Mouse (Mus musculus) heart, embryonic 14.5 days (tissue): ENCODE data around the gene Rps12-ps3. TPM values are rescaled to one million over a fixed set of nuclear protein-coding genes. Genes with fewer than 3 reads are reported as not detected.

ENCODE experiments used
- ATAC-seq: fragments of 200-750 bp; cut with Nextera tagmentation; 2 replicates; pipeline ENCODE4 v1.8.0; 2017; ENCODE audit warnings: low read depth, moderate TSS enrichment; ENCODE audit not compliant: insufficient number of reproducible peaks, insufficient read depth, low FRiP score
- H3K27ac ChIP-seq, 2 experiments: fragments of 200-500 bp in 1 of 2; fragments of 300-500 bp in 1 of 2; sonication (generic) in 1 of 2; replicated peaks in 1 of 2; 2 replicates each; pipeline ENCODE4 v1.5.1; 2012 to 2014; ENCODE audit warnings: low read depth in 2 of 2, low read length in 2 of 2, control low read depth in 1 of 2, mild to moderate bottlenecking in 1 of 2, mixed read lengths in 1 of 2; ENCODE audit not compliant: control insufficient read depth in 1 of 2, insufficient read depth in 1 of 2
- H3K27me3 ChIP-seq: fragments of 300-500 bp; sonication (generic); 2 replicates; pipeline ENCODE4 v1.6.1; 2014; ENCODE audit warnings: mild to moderate bottlenecking, low read length, control low read depth; ENCODE audit not compliant: control insufficient read depth, insufficient read depth
- H3K36me3 ChIP-seq: fragments of 300-500 bp; sonication (generic); 2 replicates; pipeline ENCODE4 v1.6.1; 2014; ENCODE audit warnings: mild to moderate bottlenecking, control low read depth, low read length, mixed read lengths; ENCODE audit not compliant: control insufficient read depth, insufficient read depth
- H3K4me1 ChIP-seq, 2 experiments: fragments of 200-500 bp in 1 of 2; fragments of 300-500 bp in 1 of 2; sonication (generic) in 1 of 2; 2 replicates each; pipeline ENCODE4 v1.6.1; 2012 to 2014; ENCODE audit warnings: low read length in 2 of 2, control low read depth in 1 of 2, mixed read lengths in 1 of 2; ENCODE audit not compliant: control insufficient read depth in 2 of 2, insufficient read depth in 2 of 2
- H3K4me2 ChIP-seq: fragments of 300-500 bp; sonication (generic); 2 replicates; pipeline ENCODE4 v1.6.1; 2014; ENCODE audit warnings: mild to moderate bottlenecking, low read length
- H3K4me3 ChIP-seq, 2 experiments: fragments of 200-500 bp in 1 of 2; fragments of 300-500 bp in 1 of 2; sonication (generic) in 1 of 2; 2 replicates each; pipeline ENCODE4 v1.5.1; 2012 to 2014; ENCODE audit warnings: low read length in 2 of 2, mild to moderate bottlenecking in 2 of 2, control low read depth in 1 of 2, low read depth in 1 of 2, moderate library complexity in 1 of 2; ENCODE audit not compliant: control insufficient read depth in 1 of 2, insufficient read depth in 1 of 2
- H3K9ac ChIP-seq: fragments of 300-500 bp; sonication (generic); 2 replicates; pipeline ENCODE4 v1.6.1; 2014; ENCODE audit warnings: mild to moderate bottlenecking, low read length
- H3K9me3 ChIP-seq: fragments of 300-500 bp; sonication (generic); 2 replicates; pipeline ENCODE4 v1.6.1; 2016; ENCODE audit warnings: low read length, control low read depth; ENCODE audit not compliant: control insufficient read depth
- whole genome bisulfite sequencing: fragments of 180-500 bp; shearing (Covaris S2); extraction: QIAGEN DNeasy Blood & Tissue Kit; methylation state at CpG from one replicate; pipeline ENCODE4 v1.1.7; 2014; 5-methylcytosine and 5-hydroxymethylcytosine counted together
- polyA plus RNA-seq: library from polyadenylated mRNA; unstranded; fragments of >200 nt; fragmentation: Nextera tagmentation; extraction: Ambion mirVana; gene quantifications from 2 replicates; pipeline ENCODE4 v1.2.1, GENCODE M21; 2014

Rps12-ps3 gene
- polyA plus RNA-seq, 1 experiment from 2014 or later = 25.4 TPM

DNA sequence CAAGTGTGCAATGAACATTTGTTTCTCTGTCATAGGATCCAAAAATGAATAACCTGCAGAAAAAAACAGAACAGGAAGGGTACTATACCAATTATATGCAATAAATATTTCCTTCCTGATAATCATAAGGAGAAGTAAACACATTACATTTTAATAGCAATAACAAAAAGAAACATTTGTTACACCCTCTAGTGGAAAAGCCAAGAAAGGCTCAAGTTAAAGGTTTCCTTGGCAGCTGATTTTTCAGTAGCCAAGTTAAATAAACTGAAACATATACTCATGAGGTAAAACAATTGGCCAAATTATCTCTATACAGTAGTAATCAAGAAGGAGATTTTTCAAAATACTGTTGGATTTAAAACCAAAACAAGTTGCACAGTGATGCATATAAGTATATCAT, 6.8 kb upstream of the Rps12-ps3 start:
- no peaks in the 10 kb centered on the region for H3K4me1 ChIP-seq
- H3K4me3 ChIP-seq = no peak overlapping the region
- no peaks in the 10 kb centered on the region for H3K9me3 ChIP-seq
- no peak overlapping the region for H3K27ac ChIP-seq
- ATAC-seq = no peak
- no peaks in the 10 kb centered on the region for H3K27me3 ChIP-seq
- no peak overlapping the region for H3K4me2 ChIP-seq
- no peak overlapping the region for H3K9ac ChIP-seq
- H3K36me3 ChIP-seq = peaks cover 6% of the 10 kb centered on the region; the same call in 1 of the 2 replicates

DNA sequence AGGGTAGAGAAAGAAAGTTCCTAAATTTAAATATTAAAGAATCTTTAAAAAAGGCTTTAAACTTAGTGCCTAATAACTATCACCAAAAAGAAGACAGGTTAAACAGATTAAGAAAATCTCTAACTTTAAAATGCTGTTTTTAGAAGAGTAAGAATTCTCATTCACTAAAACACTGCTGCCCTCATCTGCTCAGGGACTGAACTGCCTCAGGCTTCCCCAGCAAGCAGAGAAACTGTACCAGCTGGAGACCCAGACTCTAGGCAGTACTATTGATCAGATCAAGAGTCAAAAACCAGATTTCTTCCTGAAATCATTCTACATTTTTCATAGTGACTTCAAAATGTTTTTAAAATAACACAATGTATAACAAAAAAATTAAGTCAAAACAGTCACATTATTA, 5.5 kb upstream of the Rps12-ps3 start:
- Histone ChIP-seq H3K36me3 (peaks cover 6% of the 10 kb centered on the region; the same call in 1 of the 2 replicates), H3K27ac (no peak overlapping the region), H3K4me2 (no peak overlapping the region), H3K9ac (no peak overlapping the region), H3K4me3 (no peak overlapping the region), H3K4me1 (no peaks in the 10 kb centered on the region), H3K27me3 (no peaks in the 10 kb centered on the region), H3K9me3 (no peaks in the 10 kb centered on the region)
- no peak for ATAC-seq

DNA sequence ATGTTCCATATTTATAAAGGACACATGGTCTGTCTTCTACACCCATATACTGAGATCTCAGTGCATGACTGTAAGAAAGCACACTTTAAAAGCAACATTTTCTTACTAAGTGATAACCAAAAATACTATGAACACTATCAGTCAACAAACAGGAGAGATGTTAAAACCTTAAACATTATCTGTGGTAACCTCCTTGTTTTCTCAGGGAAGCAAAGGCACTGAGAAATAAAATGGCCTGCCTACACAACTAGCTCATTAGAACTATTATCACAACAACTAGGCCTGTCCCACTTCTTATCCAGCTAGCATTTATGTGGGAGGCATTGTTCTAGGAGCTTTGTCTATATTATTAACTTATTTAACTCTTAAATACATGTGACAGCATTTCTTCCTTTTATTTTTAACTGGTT, 8.7 kb downstream of the Rps12-ps3 start:
- Histone ChIP-seq H3K4me2 (no peak overlapping the region), H3K36me3 (peaks cover 7% of the 10 kb centered on the region; the same call in 1 of the 2 replicates), H3K27me3 (no peaks in the 10 kb centered on the region), H3K27ac (no peak overlapping the region), H3K4me3 (no peak overlapping the region), H3K9ac (no peak overlapping the region), H3K4me1 (peaks cover 0 to 6% of the 10 kb centered on the region in 2 experiments; a peak in 1 of 4 replicates), H3K9me3 (no peaks in the 10 kb centered on the region)
- ATAC-seq = no peak

DNA sequence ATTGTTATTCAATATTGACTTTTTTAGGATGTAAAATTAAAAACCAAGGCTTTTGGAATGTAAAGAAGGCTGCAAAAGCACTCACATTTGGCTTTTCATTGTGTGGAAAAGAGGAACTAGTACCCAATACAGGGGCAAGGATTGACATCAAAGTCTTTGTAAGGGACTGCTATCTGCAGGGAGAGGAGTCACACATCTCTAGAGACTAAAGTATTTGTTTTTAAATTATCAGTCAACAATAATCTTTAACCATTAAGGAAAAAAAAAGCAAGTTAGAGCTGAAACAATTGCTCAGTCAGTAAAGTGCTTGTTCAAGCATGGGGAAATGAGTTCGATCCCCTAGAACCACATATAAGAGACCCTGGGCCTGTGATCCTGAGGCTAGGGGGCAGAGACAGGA, 14.6 kb downstream of the Rps12-ps3 start:
- Histone ChIP-seq H3K4me3 (no peak overlapping the region), H3K36me3 (no peaks in the 10 kb centered on the region), H3K27ac (no peak overlapping the region), H3K9me3 (no peaks in the 10 kb centered on the region), H3K4me2 (no peak overlapping the region), H3K27me3 (no peaks in the 10 kb centered on the region), H3K4me1 (peaks cover 0 to 13% of the 10 kb centered on the region in 2 experiments; a peak in 2 of 4 replicates), H3K9ac (no peak overlapping the region)
- ATAC-seq = no peak
- WGBS = 100% methylated on average over 1 of the region's 1 CpGs

DNA sequence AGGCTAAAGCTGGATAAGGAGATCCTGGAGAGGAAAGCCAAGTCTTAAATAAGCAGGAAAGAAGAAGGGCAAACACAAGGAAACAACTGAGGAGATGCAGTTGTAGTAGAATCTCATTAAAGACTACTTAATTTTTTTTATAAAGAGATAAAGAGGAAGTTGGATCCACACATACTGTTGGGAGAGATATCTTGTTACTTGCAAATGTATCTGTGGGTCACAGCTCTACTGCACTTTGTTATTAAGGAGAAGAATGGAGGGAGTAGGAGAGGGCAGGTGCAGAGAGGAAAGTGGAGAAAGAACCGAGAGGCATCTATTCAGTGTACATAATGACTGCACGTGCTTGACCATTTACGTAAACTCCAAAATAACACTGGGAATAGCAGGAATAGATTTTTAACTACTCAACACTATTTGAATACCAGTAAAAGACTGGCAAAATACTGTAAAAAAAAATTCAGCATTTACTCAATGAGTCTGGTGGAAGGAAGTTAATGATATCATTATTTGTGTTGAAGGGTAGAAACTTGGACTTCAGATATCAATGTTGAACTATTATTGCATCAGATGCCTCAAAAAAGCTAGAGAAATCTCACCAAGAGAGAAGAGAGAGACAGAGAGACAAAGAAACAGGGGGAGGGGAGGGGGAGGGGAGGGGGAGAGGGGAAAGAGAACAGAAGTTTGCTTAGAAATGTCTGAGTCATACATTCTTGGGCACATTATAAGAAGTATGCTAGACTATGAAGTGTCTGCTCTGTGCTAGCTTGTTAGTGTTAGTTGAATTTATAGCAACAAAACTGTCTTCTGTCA, 16.0 kb downstream of the Rps12-ps3 start:
- Histone ChIP-seq H3K4me1 (peaks cover 0 to 23% of the 10 kb centered on the region in 2 experiments; a peak in 3 of 4 replicates), H3K4me2 (no peak overlapping the region), H3K4me3 (no peak overlapping the region), H3K9me3 (no peaks in the 10 kb centered on the region), H3K27ac (no peak overlapping the region), H3K36me3 (no peaks in the 10 kb centered on the region), H3K9ac (no peak overlapping the region), H3K27me3 (no peaks in the 10 kb centered on the region)
- ATAC-seq = no peak
- WGBS = 84% methylated on average over 3 of the region's 3 CpGs

DNA sequence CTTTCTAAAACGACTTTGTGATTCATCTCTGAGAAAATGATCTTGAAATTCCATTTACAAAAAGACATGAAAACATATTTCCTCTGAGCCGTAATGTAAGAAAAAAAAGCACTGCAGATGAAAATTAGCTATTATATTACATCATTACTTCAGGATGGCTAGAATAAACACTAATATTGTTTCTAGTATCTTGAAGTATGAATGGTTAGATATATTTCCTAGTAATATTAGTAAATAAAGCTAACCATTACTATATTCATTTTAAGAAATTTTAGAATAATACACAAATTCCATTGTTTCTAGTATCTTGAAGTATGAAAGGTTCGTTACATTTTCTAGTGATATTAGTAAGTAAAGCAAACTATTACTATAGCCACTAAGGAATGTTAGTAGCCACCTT, 17.8 kb downstream of the Rps12-ps3 start:
- WGBS = 81% methylated on average over 3 of the region's 3 CpGs
- H3K27me3 ChIP-seq = no peaks in the 10 kb centered on the region
- no peak overlapping the region for H3K27ac ChIP-seq
- H3K4me1 ChIP-seq = peaks cover 2 to 38% of the 10 kb centered on the region in 2 experiments; a peak in 3 of 4 replicates
- no peak overlapping the region for H3K4me2 ChIP-seq
- no peak overlapping the region for H3K9ac ChIP-seq
- ATAC-seq = no peak
- no peak overlapping the region for H3K4me3 ChIP-seq
- H3K36me3 ChIP-seq = no peaks in the 10 kb centered on the region
- H3K9me3 ChIP-seq = no peaks in the 10 kb centered on the region

DNA sequence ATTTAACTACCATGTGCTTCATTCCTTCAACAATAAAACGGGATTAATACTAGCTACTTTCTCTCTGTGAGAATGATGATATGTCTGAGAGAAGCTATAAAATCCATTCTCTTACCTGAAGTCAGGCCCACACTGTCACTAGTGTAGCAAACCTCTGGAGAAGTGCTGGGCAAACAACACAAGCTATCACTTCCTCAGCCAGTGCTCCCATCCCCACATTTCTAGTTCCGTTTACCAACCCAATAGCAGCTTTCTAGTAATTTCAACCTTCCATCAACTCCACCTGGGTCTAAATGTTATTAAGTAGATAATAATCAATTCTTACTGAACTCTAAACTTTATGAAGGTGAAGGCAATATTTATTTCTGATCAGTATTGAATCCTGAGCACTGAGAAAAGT, 20.9 kb downstream of the Rps12-ps3 start:
- ATAC-seq = no peak
- no peaks in the 10 kb centered on the region for H3K36me3 ChIP-seq
- H3K27me3 ChIP-seq = no peaks in the 10 kb centered on the region
- no peaks in the 10 kb centered on the region for H3K9me3 ChIP-seq
- H3K4me3 ChIP-seq = peak overlapping the region in 1 of 2 experiments; percentile 93; a peak in 2 of 4 replicates
- no peak overlapping the region for H3K27ac ChIP-seq
- peak overlapping the region; percentile 95 for H3K9ac ChIP-seq
- peaks cover 4 to 40% of the 10 kb centered on the region in 2 experiments; a peak in 3 of 4 replicates for H3K4me1 ChIP-seq
- peak overlapping the region; percentile 99 for H3K4me2 ChIP-seq
- 47% methylated on average over 2 of the region's 2 CpGs for WGBS
